Mouse (Mus musculus) bone marrow macrophage, adult 2 months (primary cell): ENCODE data around the gene Grid1.

Experiments
- CTCF ChIP-seq: IDR thresholded peaks from 2 replicates; pipeline ENCODE4 v1.5.1; 2012; ENCODE audit warnings: low read depth, mild to moderate bottlenecking, low read length, moderate library complexity
- POLR2A ChIP-seq: IDR thresholded peaks from 2 replicates; pipeline ENCODE4 v1.6.1; 2012; ENCODE audit warnings: mild to moderate bottlenecking, low read depth, low read length, borderline replicate concordance

GRCm38 (mm10) chr14:35502324-35502723, 682.4 kb downstream of the Grid1 start:
- no peak for TF ChIP-seq CTCF
- TF ChIP-seq POLR2A: no peak
